Mouse (Mus musculus): ENCODE data around the gene Cpvl.

Cpvl gene

DNA sequence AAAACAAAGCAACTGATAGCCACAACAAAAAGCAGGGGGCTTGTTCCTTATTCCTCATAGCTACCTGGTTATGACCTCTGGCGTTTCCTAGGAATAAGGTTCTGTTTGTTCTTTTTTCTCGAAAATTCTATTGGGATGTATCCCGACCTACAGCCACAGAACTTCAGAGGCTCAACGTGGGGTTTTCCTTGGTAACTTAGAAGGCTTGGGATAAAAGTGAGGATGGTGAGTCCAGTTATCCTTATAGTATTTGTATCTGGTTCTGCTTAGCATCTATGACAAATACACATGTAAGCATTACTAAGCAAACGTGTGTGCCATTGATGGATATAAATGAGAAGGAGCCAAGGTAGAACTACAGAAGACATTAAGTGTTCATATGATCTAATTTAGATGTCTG lies at the start of gene Cpvl:
TSS of gene Cpvl (minus strand) at position 101 of the 400 bp plus-strand sequence.
- no peak for DNase-seq (ENCODE audit: low read depth, low spot score)

DNA sequence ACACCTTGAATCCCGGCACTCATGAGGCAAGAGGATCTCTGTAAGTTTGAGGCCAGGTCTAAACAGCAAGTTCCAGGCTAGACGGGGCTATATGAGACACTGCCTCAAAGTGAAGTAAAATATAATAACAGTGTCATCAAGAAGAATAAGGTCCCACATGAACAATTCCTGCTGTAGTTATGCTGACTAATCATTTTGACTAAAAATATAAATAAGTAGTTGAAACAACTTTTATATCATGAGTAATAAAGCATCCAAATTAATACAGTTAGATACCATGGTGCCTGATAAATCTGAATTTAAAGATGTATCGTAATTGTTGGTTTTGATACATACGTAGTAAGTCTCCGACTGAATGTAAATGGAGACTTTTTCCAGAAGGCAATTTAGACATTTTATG lies 45.4 kb upstream of the Cpvl start:
- DNase-seq (ENCODE audit: low read depth, low spot score): no peak

DNA sequence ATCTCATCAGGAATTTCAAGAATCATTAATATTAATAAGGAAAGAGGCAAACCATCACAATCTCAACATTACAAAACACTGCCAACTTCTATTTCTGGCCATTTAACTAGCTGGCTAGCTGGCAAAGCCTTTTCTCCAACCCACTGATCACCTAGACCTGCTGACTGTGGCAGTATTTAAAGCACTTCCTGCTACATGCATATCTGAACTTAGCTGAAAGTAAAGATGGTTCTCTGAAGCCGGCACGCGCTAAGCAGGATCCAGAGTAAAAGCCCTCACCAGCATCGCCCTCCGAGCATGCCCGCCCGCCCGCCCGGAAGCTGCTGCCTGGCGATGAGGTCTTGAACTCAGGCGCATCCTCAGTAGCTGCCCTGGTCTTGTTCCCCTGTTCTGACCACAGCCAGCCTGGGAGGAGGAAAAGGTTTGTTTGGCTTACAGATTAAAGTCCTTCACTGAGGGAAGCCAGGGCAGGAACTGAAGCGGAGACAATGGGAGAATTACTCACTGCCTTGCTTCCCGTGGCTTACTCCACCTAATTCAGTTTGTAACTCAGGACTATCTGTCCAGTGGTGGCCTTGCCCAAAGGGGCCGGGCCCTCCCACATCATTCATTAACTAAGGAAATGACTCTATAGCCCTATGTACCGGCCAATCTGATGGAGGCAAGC lies 42.8 kb upstream of the Cpvl start:
- no peak for DNase-seq (ENCODE audit: low read depth, low spot score)

DNA sequence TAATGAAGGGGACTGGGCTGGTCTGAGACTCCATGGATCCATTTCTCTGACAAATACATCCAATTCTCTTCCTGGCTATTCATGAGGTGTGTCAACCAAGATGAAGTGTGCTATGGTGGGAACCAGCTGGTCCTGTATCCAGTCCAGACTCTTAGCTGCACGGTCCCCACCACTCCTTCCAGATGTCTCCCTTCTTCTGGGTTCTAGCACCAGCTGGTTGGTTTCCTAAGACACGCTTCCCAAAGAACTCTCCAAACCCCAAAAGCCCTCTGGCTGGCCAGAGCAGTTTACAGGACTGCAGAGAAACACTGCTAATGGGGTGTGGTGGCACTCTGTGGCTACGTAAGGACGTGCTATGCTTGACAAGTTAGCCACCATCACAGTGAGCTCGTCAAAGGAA lies 40.4 kb upstream of the Cpvl start:
- DNase-seq (ENCODE audit: low read depth, low spot score): no peak

DNA sequence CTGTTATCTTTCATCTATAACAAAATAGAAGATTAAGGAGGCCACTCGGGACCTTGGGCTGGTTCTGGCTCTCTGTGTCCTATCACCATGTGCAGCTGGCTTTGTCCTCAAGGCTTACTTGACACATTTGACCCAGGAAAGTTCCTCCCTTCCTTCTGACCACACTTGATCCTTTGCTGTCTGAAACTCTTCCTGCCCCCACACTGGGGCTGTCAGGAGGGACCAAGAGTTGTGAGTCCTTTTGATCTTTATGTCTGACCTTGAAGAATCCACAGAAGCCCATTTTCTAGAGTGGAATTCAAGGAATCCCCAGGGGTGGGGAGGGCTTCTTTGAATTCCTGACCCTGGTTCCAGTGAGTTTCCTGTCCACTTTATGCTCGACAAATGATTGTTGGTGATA lies 39.6 kb upstream of the Cpvl start:
- DNase-seq (ENCODE audit: low read depth, low spot score): no peak

DNA sequence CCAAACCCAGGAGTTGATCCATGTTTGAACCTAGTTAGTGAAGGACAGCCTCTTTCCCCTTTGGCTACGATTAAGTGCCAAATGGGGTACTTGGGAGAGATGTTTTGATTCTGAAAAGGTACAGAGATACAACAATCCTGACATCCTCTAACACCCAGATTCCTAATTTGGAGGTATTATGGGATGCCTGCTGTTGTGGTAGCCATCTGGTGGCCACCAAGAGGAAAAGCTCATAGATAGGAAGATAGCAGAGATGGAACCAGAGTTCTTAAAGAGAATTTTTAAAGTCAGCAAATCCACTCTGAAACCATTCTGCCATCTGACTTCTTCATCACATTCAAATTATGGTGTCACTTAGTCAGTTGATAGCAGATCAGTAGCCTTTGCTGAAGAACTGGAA lies 33.7 kb upstream of the Cpvl start:
- DNase-seq (ENCODE audit: low read depth, low spot score): no peak

DNA sequence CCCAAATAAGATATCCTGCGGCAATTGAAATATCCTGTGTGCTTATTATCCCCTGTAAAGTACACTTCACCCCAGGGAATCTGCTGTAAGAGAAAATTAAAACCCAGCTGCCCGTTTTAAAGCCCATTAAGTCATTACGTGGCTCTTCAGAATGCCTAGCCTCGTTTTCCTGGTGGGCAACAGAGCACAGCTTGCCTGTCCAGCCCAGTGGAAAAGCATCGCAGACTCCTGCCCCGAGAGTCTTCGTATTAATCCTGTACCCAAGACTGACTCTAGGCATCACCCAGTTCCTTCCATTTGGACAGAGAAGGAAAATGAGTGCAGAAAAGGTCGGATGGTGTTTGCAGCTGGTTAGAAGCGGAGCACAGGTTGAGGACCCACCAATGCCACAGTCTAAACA lies 31.9 kb upstream of the Cpvl start:
- no peak for DNase-seq (ENCODE audit: low read depth, low spot score)

DNA sequence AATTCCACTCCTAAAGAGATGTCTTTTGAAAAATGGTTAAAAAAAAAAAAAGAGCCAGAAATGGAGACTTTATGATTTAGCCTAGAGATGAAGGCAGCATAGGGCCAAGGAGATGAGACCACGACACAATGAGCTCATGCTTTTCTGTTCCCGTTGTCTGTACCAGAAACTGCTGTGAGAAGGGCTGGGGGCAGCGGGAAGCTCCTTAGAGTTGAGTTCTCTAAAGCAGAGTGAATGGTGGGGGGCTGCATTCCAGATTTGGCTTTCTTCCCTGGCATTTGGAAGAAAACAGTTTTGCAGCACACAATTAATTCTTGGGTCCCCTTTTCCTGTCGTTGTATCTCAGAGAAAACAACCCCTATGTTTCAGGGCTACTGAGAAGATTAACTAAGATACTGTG lies 30.8 kb upstream of the Cpvl start:
- no peak for DNase-seq (ENCODE audit: low read depth, low spot score)

DNA sequence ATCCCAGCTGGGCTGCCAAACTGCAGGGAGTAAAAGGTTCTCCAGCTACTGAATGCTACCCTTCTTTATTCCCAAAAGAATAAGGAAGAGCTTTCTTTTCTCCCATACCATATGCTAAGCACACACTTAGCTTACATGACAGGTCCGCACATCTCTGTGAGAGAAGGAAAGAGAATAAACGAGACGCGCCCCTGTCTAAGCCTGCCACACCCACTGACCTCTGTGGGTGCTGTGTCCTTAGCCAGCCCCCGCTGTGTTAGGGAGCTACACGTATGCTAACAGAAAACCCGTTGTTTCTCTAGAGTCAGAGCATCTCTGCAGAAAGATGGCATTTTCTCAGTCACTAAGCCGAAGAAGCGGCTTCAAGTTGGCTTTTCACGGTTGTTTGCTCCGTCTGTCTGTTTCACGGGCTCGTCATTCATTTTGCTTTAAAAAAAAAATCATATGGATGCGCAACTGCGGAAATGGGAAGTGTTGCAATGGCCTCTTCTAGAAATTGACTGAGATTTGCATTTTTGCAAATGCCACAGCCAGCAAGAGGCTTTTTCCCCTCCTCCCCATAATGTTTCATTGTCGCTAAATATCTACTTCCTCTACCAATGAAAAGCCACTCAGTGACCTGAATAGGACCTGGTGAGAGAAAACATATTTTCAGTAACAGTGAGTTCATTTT lies 30.1 kb upstream of the Cpvl start:
- DNase-seq (ENCODE audit: low read depth, low spot score): no peak

DNA sequence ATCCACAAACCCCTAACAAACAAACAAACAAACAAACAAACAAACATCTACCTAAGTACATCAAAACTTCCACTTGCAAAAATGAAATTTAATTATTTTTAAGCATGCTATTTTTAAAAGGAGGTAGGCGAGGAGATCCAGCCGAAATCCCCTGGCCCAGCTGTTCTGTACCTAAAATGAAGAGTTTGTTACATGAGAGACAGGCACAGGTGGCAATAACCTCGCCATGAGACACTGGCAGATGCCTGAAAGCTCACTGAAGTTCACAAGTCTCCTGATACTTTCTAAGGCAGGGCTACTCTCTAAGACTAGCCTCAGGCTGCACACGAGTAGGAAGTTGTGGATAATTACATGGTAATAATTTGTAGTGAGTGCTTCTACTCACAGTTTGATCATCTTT lies 26.8 kb upstream of the Cpvl start:
- DNase-seq (ENCODE audit: low read depth, low spot score): no peak

DNA sequence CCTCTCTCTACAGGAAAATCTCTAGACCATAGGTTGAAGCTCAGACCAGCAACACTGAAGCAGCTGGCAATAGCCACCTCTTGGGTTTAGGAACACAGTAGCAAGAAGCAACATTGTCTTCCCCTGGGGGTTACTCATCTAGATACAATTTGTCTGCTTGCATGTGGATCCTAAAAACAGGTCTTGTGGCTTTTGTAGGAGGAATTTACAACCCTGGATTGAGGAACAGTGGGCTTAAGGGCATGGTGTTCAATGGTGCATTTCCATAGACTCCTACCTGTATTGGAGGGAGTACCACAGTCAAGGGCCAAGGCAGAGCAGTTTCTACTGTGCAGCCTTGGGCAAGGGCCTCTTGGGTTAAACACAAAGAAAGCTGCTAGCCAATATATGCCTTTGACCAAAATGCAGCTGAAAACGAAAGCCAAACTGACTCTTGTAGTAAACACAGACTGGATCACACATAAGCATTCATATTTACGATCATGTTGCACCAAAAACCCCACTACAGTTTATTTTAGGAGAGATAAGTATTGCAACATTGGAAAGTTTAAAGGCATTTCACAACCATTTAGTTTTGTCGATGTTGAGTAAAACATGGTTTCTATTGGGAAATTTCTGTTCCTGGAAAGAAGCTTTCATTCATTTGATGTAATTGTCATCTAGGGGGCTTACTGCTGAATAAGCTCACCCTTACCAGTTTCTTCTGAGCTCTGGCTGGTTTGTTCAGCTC lies 17.9 kb upstream of the Cpvl start:
- DNase-seq (ENCODE audit: low read depth, low spot score): no peak

DNA sequence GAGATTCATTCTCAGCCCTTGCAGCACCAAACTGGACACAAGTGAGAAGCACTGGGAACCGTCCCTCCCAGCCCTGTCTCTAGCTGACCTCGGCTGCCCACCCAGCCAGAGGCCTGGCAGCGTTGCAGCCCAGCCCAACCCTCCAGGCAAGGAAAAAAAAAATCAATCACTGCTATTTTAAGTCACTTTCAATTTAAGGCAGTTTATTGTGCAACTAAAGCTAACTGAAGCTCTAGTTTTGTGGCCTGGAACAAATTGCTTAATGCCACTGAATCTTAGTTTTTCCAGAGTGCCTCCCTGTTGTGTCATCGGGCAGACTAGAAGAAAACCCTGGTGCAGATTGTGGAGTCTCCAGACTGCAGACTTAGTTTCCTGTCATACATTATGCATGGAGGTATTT lies 17.0 kb upstream of the Cpvl start:
- DNase-seq (ENCODE audit: low read depth, low spot score): no peak

DNA sequence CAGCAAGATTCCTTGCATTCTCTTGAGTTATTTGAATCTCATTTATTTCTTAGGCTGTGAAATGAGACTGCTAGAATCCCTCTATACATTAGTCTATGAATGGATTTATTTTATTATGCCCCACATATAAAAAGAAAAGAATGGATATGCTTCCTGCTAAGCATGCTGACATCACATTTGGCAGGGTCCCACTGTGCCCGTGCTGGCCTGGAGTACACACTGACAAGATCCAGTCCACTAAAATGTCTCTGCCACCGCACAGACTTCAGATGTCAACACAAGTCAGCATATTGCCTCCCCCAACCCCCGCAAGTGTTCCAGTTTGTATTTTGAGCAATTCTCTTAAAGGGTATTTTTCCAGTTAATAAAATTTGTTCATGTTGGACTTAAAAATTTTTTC lies 13.9 kb upstream of the Cpvl start:
- DNase-seq (ENCODE audit: low read depth, low spot score): no peak

DNA sequence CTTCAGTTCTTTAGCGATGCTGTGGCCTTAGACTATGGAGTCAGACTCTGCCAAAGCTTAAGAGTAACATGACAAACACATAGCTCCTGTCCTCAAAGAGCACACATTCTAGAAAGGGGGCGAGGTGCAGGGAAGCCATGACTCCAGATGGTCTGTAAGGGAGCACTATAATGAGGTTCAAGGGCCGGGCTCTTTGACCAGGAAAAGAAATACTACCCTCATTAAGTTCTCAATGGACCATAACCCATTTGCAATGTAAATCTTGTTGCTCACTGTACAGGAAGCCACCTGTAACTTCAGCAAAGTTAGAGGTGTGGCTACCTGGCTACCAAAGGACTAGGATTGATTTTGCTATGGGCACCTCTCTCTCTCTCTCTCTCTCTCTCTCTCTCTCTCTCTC lies 8.8 kb upstream of the Cpvl start:
- DNase-seq (ENCODE audit: low read depth, low spot score): no peak

DNA sequence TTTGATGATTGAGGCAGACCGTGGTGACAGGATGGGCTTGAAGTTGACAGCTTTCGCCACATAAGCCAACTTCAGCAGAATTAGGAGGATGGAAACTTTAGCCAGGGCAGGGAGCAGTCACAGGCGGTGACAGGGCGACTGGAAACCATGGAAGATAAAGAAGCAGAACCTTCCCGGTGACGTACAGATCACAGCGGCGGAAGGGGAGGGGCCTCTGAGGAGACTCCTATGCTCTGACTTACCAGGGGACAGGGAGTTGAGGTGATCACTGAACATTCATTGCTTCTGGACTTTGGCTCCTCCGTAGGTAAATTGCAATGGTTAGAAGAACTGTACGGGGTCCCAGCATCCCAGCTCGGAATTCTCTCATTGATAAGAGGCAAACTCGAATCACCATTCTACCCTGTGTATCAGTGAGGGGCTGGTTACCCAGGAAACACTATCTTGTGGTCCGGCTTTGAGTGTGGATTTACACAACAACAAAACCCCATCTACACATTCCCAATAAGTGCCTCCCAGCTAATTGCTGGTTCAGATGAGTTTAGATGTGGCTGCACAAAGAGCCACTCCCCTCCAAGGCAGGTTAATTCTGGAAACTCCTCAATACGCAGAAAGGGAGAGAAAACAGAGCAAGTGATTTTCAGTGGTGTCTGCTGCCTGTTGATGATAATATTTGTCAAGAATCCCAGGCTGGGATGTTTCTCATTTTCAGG lies 8.0 kb upstream of the Cpvl start:
- no peak for DNase-seq (ENCODE audit: low read depth, low spot score)

DNA sequence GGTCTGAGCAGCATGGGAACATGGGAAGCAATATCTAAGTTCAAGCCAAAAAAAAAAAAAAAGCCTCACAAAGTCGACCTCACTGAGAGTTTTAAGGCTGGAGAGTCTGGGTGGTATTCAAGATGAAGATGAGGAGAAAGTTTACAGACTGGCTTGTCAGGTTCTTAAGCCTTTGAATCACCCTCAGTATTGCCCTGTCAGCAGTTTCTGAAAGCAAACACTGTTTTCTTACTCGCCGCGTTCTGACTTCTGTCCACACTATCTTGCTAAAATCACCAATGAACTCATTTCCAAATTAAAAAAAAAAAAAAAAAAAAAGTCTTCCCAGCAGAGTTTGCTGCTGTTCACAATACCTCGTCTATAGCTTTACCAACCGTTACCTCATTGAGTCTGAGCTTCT lies 5.3 kb upstream of the Cpvl start:
- no peak for DNase-seq (ENCODE audit: low read depth, low spot score)

DNA sequence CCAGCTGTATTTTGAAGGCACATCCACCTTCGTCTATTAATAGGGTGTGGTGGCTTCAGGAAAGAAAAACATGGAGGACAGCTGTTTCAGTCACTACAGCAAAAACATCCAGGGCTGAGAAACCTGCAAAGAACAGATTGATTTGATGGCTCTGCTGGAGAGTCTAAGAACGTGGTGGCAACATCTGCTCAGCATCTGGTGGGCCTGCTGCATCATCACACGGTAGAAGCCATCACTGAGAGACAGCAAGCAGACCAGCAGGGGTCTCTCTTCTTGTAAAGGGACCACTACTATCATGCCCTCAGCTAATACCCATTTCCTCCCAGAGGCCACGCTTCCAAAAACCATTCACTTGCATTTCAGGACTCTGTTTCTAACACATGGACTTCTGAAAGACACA lies 4.1 kb upstream of the Cpvl start:
- no peak for DNase-seq (ENCODE audit: low read depth, low spot score)

DNA sequence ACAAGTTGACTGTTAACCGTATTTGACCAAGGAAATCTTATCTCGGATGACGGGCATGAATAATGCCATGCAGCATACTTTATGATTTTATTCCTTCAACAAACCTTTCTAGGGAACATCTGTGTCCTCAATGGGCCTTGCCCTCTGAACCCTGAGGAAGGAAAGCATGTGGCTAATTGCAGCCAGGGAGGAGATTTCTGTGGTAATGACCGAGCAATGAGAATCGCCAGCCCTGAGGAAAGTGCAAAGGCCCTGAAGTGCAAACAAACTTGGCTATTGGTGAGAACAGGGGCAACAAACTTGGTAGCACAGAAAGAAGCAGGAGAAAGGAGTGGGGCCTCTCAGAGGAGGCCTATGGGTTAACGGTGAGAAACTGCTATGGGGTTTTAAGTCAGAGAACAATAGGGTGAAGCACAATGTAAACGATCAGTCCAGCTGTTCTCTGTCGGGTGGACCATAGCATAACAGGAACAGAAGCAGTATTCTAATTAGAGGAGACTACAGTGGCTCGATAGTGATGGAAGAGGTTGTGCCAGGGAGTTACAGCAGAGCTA lies 3.7 kb upstream of the Cpvl start:
- DNase-seq (ENCODE audit: low read depth, low spot score): no peak

DNA sequence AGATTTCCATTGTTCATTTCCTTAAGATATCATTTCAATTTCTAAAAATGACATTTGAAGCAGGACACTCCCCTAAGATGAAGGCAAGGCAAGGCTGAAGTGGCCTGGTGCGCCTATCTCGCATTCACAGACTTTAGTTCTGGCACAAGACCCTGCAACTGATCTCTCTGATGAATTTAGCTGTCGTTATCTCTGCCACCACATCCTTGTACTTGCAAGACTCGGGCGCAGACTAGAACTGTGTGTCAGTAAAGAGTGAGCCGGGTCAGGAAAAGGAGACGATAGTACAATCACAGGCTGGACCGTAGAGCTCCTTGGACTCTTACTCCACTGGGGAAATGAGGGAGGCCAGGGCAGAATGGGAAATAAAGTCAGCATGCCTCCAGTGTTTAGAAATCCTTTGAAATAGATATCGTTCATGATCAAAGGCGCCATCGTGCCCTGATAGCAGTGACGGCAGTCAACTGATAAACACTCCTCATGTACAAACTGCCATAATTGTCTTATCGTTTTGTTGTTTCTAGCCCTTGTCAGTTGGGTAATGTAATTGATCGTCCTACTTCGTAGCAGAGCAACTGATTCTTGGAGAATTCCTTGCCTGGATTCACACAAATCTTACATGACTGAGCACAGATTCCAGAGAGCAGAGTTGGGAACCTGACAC lies 2.5 kb upstream of the Cpvl start:
- no peak for DNase-seq (ENCODE audit: low read depth, low spot score)

DNA sequence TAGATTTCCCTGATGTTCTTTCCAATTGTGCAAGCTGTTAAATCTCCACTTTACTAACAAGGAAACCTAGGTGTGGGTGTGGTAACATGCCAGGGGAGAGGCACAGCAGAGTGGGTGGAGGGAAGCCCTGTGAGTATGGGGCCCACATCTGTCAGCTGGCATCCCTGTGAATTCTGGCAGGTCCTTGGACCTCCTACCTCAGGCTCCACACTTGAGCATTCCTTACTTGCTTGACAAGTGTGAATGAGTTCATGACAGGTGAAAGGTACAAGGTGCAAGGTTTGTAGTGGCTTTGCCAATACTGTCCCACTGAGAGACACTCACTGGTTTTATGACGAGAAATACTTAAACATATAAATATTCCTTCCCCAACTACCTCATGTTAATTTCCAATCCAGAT lies 4.4 kb downstream of the Cpvl start:
- DNase-seq (ENCODE audit: low read depth, low spot score): no peak

DNA sequence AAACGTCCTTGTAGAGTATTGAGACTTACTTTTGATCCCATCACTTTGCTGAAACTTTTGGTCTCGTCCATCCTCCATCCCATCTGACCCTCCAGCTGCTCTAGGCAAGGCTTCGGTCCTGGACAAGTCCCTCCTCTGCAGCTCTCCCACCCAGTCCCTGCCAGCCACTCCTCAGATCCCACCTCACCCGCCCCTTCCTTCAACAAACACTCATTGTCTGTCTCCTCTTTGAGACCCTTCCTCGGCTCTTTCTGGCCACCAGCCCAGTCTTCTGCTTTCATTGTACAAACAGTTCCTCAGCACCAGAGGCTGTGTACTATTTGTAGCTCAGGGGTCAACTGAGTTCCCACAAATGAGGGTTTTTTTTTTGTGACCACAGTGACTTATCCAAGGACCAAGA lies 5.0 kb downstream of the Cpvl start:
- DNase-seq (ENCODE audit: low read depth, low spot score): no peak
